Mouse (Mus musculus) urinary bladder, postnatal 0 days (tissue): ENCODE results near the gene Gm379. TPM values are rescaled to one million over a fixed set of nuclear protein-coding genes. Genes with fewer than 3 reads are reported as not detected.

Experiments used
- polyA plus RNA-seq: library from polyadenylated mRNA; unstranded; fragments of >200 nt; fragmentation: Nextera tagmentation; extraction: Ambion mirVana; gene quantifications from 2 replicates; pipeline ENCODE4 v1.2.1, GENCODE M21; 2015

Gene Gm379
- 0.42 and 0.53 TPM in 2 replicates for polyA plus RNA-seq

GRCm38 (mm10) chrX:108664885-108665284, at the start of gene Gm379:
TSS of gene Gm379 (minus strand) at chrX:108664891.

Other genes starting within 250 kb of the Gm379 start
- gene Brwd3, start 169.5 kb upstream of the Gm379 start, polyA plus RNA-seq, result 1.8 and 2.0 TPM in 2 replicates